Mouse (Mus musculus) kidney, adult 9 months (tissue): Measurements from ENCODE around the gene Krtap9-5.

Experiments
- DNase-seq: peaks from one replicate; pipeline ENCODE4 v3.0.0; 2022

Gene Krtap9-5

GRCm38 (mm10) chr11:99948175-99948574 is at the start of gene Krtap9-5:
Gene Krtap9-5, plus strand, starts transcription at chr11:99948475.
- no peak for DNase-seq

GRCm38 (mm10) chr11:99907620-99908019 is 40.7 kb upstream of the Krtap9-5 start, which contains the start of gene Krtap31-1:
Gene Krtap31-1, plus strand, starts transcription at chr11:99907920.
- DNase-seq = no peak

DNA sequence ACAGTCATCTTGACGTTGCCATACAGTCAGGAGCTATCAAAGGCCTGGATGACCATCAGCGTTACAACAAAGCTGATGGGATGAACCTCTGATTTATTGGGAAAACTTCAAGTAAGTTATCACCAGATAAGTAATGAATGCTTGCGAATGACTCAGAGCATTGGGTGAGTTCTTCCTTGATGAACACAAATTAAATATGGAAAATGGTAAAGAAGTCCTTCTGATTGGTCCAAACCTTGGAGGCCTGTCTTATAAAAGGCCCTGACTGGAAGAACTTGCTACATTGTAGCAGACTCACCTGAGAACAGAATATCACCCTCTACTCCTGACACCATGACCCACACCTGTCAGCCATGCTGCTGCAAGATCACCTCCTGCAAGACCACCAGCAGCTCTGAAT is 33.8 kb upstream of the Krtap9-5 start, which contains the start of gene Gm11565:
Gene Gm11565, plus strand, starts transcription at position 301 of the 400 bp plus-strand sequence.
- DNase-seq = no peak

DNA sequence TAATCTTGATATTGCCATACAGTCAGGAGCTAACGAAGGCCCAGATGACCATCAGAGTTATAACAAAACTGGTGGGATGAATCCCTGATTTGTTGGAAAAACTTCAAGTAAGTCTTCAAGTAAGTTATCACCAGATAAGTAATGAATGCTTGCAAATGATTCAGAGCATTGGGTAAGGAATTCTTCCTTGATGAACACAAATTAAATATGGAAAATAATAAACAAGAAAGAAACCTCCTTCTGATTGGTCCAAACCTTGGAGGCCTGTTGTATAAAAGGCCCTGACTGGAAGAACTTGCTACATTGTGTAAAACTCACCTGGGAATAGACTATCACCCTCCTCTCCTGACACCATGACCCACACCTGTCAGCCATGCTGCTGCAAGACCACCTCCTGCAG is 12.3 kb upstream of the Krtap9-5 start, which contains the start of gene Krtap31-2:
Gene Krtap31-2, plus strand, starts transcription at position 301 of the 400 bp plus-strand sequence.
- DNase-seq = no peak

DNA sequence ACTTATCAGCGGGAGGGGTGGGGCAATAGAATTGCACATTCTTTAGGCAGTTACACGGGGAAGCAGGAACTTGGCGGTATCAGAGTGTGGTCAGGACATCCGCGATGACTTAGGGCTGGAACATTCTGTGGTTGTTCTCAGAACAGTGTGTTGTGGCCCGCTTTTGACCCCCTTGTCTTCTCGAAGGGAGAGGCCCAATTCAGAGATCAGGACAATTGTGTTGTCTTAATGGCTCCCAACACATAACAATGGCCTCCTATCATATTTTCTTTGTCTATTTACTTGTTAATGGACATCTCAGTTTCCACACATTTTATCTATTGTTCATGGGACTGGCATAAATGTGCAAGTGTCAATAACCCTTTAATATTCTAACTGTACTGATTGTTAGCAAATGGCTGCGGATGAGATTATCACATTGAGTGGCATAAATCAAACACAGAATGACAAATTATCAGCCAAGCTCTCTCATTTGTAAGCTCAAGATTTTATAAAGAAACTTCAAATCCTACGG is 10.5 kb upstream of the Krtap9-5 start:
- DNase-seq = no peak

DNA sequence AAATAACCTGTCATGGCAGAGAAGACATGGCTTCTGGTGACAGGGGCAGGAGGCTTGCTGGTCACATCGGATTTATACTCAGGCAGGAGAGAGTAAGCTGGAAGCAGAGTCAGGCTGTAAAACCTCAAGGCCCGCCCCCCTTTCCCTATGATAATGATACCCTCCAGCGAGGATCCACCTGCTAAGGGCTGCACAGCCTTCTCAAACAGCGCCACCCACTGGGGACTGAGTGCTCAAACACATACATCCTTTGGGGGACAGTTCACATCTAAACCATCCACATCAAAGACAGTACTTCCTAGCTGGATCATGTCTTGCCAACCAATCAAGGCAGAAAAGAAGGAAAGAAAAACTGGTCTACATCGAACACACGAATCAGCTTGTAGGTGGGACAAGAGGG is 15.9 kb downstream of the Krtap9-5 start:
- no peak for DNase-seq

- DNase-seq = no peak
Measured at GRCm38 (mm10) chr11:99965961-99966360, 17.7 kb downstream of the Krtap9-5 start.

- DNase-seq = no peak
Measured at GRCm38 (mm10) chr11:99978953-99979352, 30.7 kb downstream of the Krtap9-5 start, which contains the start of gene Krtap29-1. Gene Krtap29-1, minus strand, starts transcription at chr11:99979053.

GRCm38 (mm10) chr11:99982731-99983130 is 34.5 kb downstream of the Krtap9-5 start:
- no peak for DNase-seq

GRCm38 (mm10) chr11:99983442-99983841 is 35.2 kb downstream of the Krtap9-5 start:
- DNase-seq = no peak

DNA sequence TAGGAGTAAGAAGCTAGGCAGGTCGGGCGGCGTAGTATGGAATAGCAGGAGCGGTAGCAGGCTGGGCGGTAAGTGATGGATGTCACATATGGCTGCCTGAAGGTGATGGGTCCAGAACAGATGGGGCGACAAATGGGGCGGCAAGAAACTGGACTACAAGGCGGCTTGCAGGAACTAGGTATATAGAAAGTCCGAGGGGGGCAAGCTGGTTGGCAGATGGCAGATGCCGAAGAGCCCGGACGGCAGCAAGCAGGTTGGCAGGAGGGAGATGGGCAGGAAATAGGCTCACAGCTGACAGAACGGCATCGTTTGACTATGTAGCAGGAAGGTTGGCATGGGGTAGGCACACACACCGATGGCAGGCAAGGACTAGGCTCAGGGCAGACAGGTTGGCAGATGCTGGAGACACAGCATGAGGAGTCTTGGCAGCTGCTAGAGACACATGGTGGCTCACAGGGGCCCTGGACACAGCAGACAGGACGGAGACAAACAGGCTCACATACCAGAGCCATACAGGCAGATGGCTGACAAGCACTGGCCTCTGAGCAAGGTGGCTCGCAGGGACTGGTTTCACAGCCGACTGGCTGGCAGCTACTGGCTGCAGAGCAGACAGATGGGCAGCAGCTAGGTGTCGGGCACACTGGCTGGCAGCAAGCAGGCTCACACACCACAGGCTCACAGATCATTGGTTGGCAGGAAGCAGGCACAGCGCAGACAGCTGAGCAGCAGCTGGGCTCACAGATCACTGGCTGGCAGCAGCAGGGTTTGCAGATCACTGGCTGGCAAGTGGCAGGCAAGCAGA is 37.2 kb downstream of the Krtap9-5 start:
- DNase-seq = no peak

DNA sequence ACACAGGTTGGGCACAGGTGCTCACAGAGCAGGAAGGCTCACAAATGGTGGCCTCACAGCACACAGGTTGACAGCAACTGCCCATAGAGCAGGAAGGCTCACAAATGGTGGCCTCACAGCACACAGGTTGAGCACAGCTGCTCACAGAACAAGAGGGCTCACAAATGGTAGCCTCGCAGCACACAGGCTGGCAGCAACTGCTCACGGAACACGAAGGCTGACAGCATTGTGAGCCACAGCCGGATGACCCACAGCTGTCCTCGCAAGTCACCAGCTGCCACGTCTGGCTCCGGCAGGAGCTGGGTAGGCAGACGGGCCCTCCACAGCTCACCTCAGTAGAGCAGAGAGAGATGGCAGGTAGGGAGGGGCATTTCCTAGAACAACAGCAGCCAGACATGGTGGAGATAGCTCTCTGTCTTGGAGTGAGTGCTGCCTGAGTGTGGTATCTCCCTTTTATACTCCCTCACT is 37.9 kb downstream of the Krtap9-5 start, which contains the start of gene Krtap16-1:
Gene Krtap16-1, minus strand, starts transcription at position 418 of the 468 bp plus-strand sequence.
- DNase-seq = no peak

DNA sequence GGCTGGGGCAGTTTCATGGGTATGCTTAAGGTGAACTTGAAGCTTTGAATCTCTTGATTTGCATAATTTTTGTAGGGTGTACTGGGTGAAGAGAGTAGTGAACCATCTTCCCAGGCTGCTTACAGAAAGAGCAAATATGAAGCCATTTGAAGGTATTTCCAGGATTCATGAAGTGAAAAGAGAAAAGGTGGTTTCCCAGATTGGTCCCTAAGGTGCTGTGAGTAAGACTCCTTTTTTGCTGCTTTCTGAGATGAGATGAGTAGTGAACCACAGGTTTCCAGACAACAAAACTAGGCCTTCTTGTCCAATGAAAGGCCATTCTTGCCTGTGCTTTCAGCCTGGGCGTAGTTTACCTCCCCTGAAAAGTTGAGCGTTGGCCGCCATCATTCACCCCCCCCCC is 40.3 kb downstream of the Krtap9-5 start:
- no peak for DNase-seq

GRCm38 (mm10) chr11:99989881-99990405 is 41.7 kb downstream of the Krtap9-5 start:
- DNase-seq = no peak

GRCm38 (mm10) chr11:99990571-99990970 is 42.3 kb downstream of the Krtap9-5 start:
- DNase-seq = no peak

- no peak for DNase-seq
Measured at GRCm38 (mm10) chr11:99993620-99994383, 45.5 kb downstream of the Krtap9-5 start, which contains the start of gene Krtap17-1. Gene Krtap17-1, minus strand, starts transcription at chr11:99993994.

DNA sequence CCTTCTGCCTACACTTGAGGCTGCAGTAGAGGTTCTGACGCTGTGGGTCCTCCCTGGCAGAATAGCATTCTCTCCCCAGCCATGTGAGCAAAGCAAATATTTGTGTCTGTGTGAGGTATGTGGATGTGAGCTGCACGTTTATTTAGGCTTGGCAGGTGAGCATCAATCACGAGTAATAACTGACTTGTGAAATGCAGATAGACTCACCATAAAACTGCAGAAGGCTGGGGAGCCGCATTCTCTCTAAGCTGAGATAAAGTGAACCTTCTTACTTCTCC is 46.0 kb downstream of the Krtap9-5 start:
- DNase-seq = no peak

DNA sequence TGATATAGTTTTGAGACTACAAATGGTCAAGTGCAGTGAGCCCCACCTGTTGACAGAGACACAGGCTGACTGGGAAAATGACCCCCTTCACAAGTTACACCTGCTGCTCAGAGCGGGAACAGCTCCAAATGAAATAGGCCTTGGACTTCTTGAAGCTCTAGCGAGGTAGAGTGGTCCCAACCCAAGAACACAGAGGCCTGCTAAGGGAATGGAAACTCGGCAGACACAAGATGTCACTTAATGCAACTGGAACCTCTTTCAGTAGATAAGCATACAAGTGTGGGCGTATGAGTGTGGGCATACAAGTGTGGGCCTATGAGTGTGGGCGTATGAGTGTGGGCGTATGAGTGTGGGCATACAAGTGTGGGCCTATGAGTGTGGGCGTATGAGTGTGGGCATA is 50.8 kb downstream of the Krtap9-5 start:
- no peak for DNase-seq
